10 mouse cellular contexts compared by ENCODE assay signal in the genomic region with DNA sequence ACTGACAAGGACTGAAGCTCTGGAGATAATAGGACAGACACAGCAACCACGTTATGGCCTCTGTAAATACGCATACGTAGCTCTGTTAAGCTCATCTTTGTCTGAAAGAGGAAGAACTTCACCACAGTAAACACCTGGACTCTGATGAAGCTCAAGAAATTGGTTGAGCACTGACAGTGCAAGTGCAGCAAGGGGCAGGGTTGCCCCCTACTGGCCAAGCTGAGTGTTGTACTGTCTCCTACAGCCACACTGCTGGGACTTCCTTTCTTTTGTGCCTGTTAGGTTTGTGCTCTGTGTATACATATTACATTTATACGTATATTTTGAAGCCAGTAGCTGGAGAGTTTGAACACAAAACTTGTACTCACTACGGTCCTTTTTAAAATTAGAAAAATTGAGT. TPM values are rescaled to one million over a fixed set of nuclear protein-coding genes. Genes with fewer than 3 reads are reported as not detected.
DNase-seq lines count a peak whose midpoint lies in the region; ATAC-seq and TF ChIP-seq lines count a peak whose summit lies in the region.
"Had no signal": no experiment of that assay in that cellular context is flagged by ENCODE, and none has a peak within 500 bp of the region (broad histone marks: within the 10 kb centered on the region; RNA-seq: fewer than 3 reads in every experiment).

No protein-coding gene starts in this region.

- no peak overlapping the region for H3K4me2 ChIP-seq in midbrain, postnatal 0 days (ENCODE audit: low read depth, low read length, poor library complexity, severe bottlenecking)
- H3K4me2 ChIP-seq in midbrain, embryonic 15.5 days = no peak overlapping the region
- H3K4me2 ChIP-seq: neural tube, embryonic 12.5 days had no signal

- H3K4me3 ChIP-seq in gastrocnemius, adult 2 months = no peak overlapping the region
- no peak overlapping the region for H3K4me3 ChIP-seq in midbrain, postnatal 0 days (ENCODE audit: low read depth, low read length)
- no peak overlapping the region for H3K4me3 ChIP-seq in midbrain, embryonic 15.5 days
- H3K4me3 ChIP-seq: neural tube, embryonic 12.5 days had no signal

- no peak overlapping the region for H3K27ac ChIP-seq in gastrocnemius, adult 2 months
- H3K27ac ChIP-seq in midbrain, postnatal 0 days (ENCODE audit: low read depth, low read length) = no peak overlapping the region
- H3K27ac ChIP-seq in midbrain, embryonic 15.5 days = no peak overlapping the region
- H3K27ac ChIP-seq: neural tube, embryonic 12.5 days had no signal

- no peaks in the 10 kb centered on the region for H3K4me1 ChIP-seq in midbrain, postnatal 0 days (ENCODE audit: insufficient read depth, low read length)
- H3K4me1 ChIP-seq in midbrain, embryonic 15.5 days = no peaks in the 10 kb centered on the region
- H3K4me1 ChIP-seq: neural tube, embryonic 12.5 days had no signal

- no peak for ATAC-seq in midbrain, postnatal 0 days (ENCODE audit: low FRiP score)
- no peak for ATAC-seq in midbrain, embryonic 15.5 days (replicated peaks)
- no peak for ATAC-seq in monocyte, adult 5-6 weeks (replicated peaks; ENCODE audit: insufficient number of reproducible peaks, low FRiP score, low TSS enrichment, poor library complexity, severe bottlenecking)

- no peak for DNase-seq in gastrocnemius, adult 2 months
- no peak for DNase-seq in gastrocnemius, postnatal 36 days
- DNase-seq in midbrain, postnatal 0 days (ENCODE audit: low spot score) = peak; percentile 50
- peak; percentile 8 for DNase-seq in adipocyte (ENCODE audit: low spot score)
- DNase-seq in kidney, postnatal 4 days = peak; percentile 19 to 24
- no peak for DNase-seq in gastrocnemius, postnatal 25 days

- intact Hi-C loops in gastrocnemius, adult 2 months (cut with DNase I) = no loop called here
- intact Hi-C loops in gastrocnemius, postnatal 36 days (cut with DNase I) = no loop called here

- no peak overlapping the region for H3K9ac ChIP-seq in midbrain, postnatal 0 days (replicated peaks; ENCODE audit: low read length, poor library complexity, severe bottlenecking)
- no peak overlapping the region for H3K9ac ChIP-seq in midbrain, embryonic 15.5 days
- H3K9ac ChIP-seq: neural tube, embryonic 12.5 days had no signal

- 40% methylated on average over 5 of the region's 5 CpGs for WGBS in midbrain, postnatal 0 days
- whole genome bisulfite sequencing in midbrain, embryonic 15.5 days = 48% methylated on average over 5 of the region's 5 CpGs

- H3K9me3 ChIP-seq in midbrain, postnatal 0 days (ENCODE audit: low read length) = no peaks in the 10 kb centered on the region
- H3K9me3 ChIP-seq in midbrain, embryonic 15.5 days = no peaks in the 10 kb centered on the region
- H3K9me3 ChIP-seq: neural tube, embryonic 12.5 days had no signal

- no peaks in the 10 kb centered on the region for H3K36me3 ChIP-seq in midbrain, postnatal 0 days (ENCODE audit: insufficient read depth, low read length)
- no peaks in the 10 kb centered on the region for H3K36me3 ChIP-seq in midbrain, embryonic 15.5 days (replicated peaks)
- H3K36me3 ChIP-seq: neural tube, embryonic 12.5 days had no signal

- no peaks in the 10 kb centered on the region for H3K27me3 ChIP-seq in midbrain, postnatal 0 days (ENCODE audit: insufficient read depth, low read length)
- H3K27me3 ChIP-seq in midbrain, embryonic 15.5 days (replicated peaks) = no peaks in the 10 kb centered on the region
- H3K27me3 ChIP-seq: neural tube, embryonic 12.5 days had no signal

- TF ChIP-seq CTCF in gastrocnemius, adult 2 months (IDR thresholded peaks at IDR 0.05) = peak; percentile 60
- TF ChIP-seq CTCF in midbrain, postnatal 0 days (IDR thresholded peaks at IDR 0.05) = peak; percentile 73

RNA-seq across cellular contexts. Expression of a gene that starts 26.6 kb away (rescaled TPM):
- not detected for total RNA-seq in gastrocnemius, adult 2 months (2021)
- total RNA-seq in gastrocnemius, postnatal 36 days (2021) = not detected
- total RNA-seq in midbrain, postnatal 0 days (2014; rRNA removed) = not detected in 2 replicates
- not detected in 2 replicates for polyA plus RNA-seq in midbrain, postnatal 0 days (2015; fragmentation: Nextera tagmentation; extraction: Ambion mirVana)
- polyA plus RNA-seq in midbrain, embryonic 15.5 days (2015; fragmentation: Nextera tagmentation; extraction: Ambion mirVana) = not detected in 2 replicates
- not detected in 3 replicates for total RNA-seq in monocyte, adult 5-6 weeks (2017)
- not detected for total RNA-seq in gastrocnemius, postnatal 25 days (2021)
- polyA plus RNA-seq: large intestine, adult 2 months; neural tube, embryonic 12.5 days had no signal

RNA-seq across cellular contexts. Expression of a gene that starts 53.6 kb away (rescaled TPM):
- 1 to 10 TPM; 1.2 to 1.3 TPM for total RNA-seq in gastrocnemius, adult 2 months (2021)
- 1 to 10 TPM in 1 of 2 experiments, under 1 TPM in 1; 0.72 to 1.2 TPM for total RNA-seq in gastrocnemius, postnatal 36 days (2021)
- 25.1 and 30.3 TPM in 2 replicates for total RNA-seq in midbrain, postnatal 0 days (2014; rRNA removed)
- 18.9 and 20.5 TPM in 2 replicates for polyA plus RNA-seq in midbrain, postnatal 0 days (2015; fragmentation: Nextera tagmentation; extraction: Ambion mirVana)
- 31.4 and 31.6 TPM in 2 replicates for polyA plus RNA-seq in midbrain, embryonic 15.5 days (2015; fragmentation: Nextera tagmentation; extraction: Ambion mirVana)
- total RNA-seq in monocyte, adult 5-6 weeks (2017) = not detected in 3 replicates
- total RNA-seq in gastrocnemius, postnatal 25 days (2021) = 1 to 10 TPM in 1 of 2 experiments, under 1 TPM in 1; 0.86 to 1.2 TPM

Comparison
In these comparisons a context has a peak if more than half of its experiments do, and no peak if none do; other contexts are left out.
1. DNase-seq: peak in midbrain, postnatal 0 days (single experiment), adipocyte (single experiment) and kidney, postnatal 4 days (2 of 2); none in gastrocnemius, adult 2 months (single experiment), gastrocnemius, postnatal 36 days (0 of 2) and gastrocnemius, postnatal 25 days (single experiment).
2. RNA of a gene that starts 53.6 kb away (total RNA-seq): 25.1 to 30.3 TPM in midbrain, postnatal 0 days; 1.2 to 1.3 TPM in gastrocnemius, adult 2 months, 0.72 to 1.2 TPM in gastrocnemius, postnatal 36 days, 0.86 to 1.2 TPM in gastrocnemius, postnatal 25 days and not detected in monocyte, adult 5-6 weeks; every median in the first group is over 10 times any median in the second.